Mouse (Mus musculus) CH12.LX (cell line): ENCODE results near the gene Gm13889. TPM values are rescaled to one million over a fixed set of nuclear protein-coding genes. Genes with fewer than 3 reads are reported as not detected.

Experiments used
- DNase-seq: peaks from one replicate; pipeline ENCODE4 v3.0.0-alpha.2; 2013; ENCODE audit errors: extremely low read depth
- H3K27ac ChIP-seq: 2 replicates; pipeline ENCODE4 v1.5.1; 2012; ENCODE audit warnings: low read depth, mild to moderate bottlenecking, control low read depth, moderate library complexity; ENCODE audit not compliant: insufficient read depth
- H3K27me3 ChIP-seq: replicated peaks from 2 replicates; pipeline ENCODE3; 2012; ENCODE audit warnings: inconsistent platforms
- H3K36me3 ChIP-seq, 2 experiments: replicated peaks in 1 of 2; 2 replicates each; pipeline versions ENCODE3 to v1.6.1; 2012; ENCODE audit warnings: inconsistent platforms in 1 of 2, low read length in 1 of 2, mild to moderate bottlenecking in 1 of 2, mixed read lengths in 1 of 2, moderate library complexity in 1 of 2; ENCODE audit not compliant: control insufficient read depth in 1 of 2, insufficient read depth in 1 of 2
- H3K4me1 ChIP-seq, 2 experiments: 2 replicates each; pipeline ENCODE4 v1.6.1; 2012; ENCODE audit warnings: inconsistent platforms in 1 of 2, moderate library complexity in 1 of 2; ENCODE audit not compliant: insufficient read depth in 2 of 2, control insufficient read depth in 1 of 2
- H3K4me2 ChIP-seq: 2 replicates; pipeline ENCODE4 v1.6.1; 2012; ENCODE audit warnings: low read depth, mild to moderate bottlenecking, control low read depth; ENCODE audit not compliant: poor library complexity, insufficient read depth, severe bottlenecking
- H3K4me3 ChIP-seq, 3 experiments: fragments of 150-350 bp in 1 of 3; sonication (generic) in 1 of 3; replicated peaks in 1 of 3; 2 replicates each; pipeline versions ENCODE3 to v1.5.1; 2011 to 2012; ENCODE audit warnings: low read depth in 2 of 3, low read length in 2 of 3, mild to moderate bottlenecking in 2 of 3, moderate library complexity in 2 of 3, control low read depth in 1 of 3, improper control_type of control experiment in 1 of 3, inconsistent platforms in 1 of 3, mixed read lengths in 1 of 3; ENCODE audit not compliant: poor library complexity in 1 of 3
- H3K79me2 ChIP-seq: replicated peaks from 2 replicates; pipeline ENCODE4 v1.6.1; 2012; ENCODE audit warnings: mild to moderate bottlenecking, moderate library complexity; ENCODE audit not compliant: control insufficient read depth, poor library complexity, insufficient read depth, severe bottlenecking; ENCODE audit errors: extremely low read depth
- H3K9ac ChIP-seq: 2 replicates; pipeline ENCODE4 v1.6.1; 2012; ENCODE audit warnings: low read depth, mild to moderate bottlenecking, control low read depth, moderate library complexity; ENCODE audit not compliant: insufficient read depth
- H3K9me3 ChIP-seq: replicated peaks from 2 replicates; pipeline ENCODE3; 2012; ENCODE audit warnings: low read length, inconsistent platforms, mixed read lengths
- BHLHE40 ChIP-seq: IDR thresholded peaks from 2 replicates; pipeline ENCODE4 v1.6.1; 2011; ENCODE audit warnings: mild to moderate bottlenecking, low read depth, low read length, improper control_type of control experiment
- ETS1 ChIP-seq: conservative IDR thresholded peaks from 2 replicates; pipeline ENCODE4 v1.6.1; 2012; ENCODE audit warnings: low read depth, mild to moderate bottlenecking, inconsistent platforms, low read length, improper control_type of control experiment, moderate library complexity
- GABPA ChIP-seq: IDR thresholded peaks from 2 replicates; pipeline ENCODE4 v1.6.1; 2012; ENCODE audit warnings: low read depth, low read length, improper control_type of control experiment, inconsistent platforms; ENCODE audit not compliant: insufficient replicate concordance
- HCFC1 ChIP-seq: IDR thresholded peaks from 2 replicates; pipeline ENCODE4 v1.6.1; 2012; ENCODE audit warnings: low read depth, mild to moderate bottlenecking, inconsistent platforms, low read length, improper control_type of control experiment
- IRF4 ChIP-seq: IDR thresholded peaks from 2 replicates; pipeline ENCODE4 v1.6.1; 2014; ENCODE audit warnings: low read depth, mild to moderate bottlenecking, inconsistent platforms, low read length, improper control_type of control experiment
- JUN ChIP-seq: IDR thresholded peaks from 2 replicates; pipeline ENCODE4 v1.6.1; 2011; ENCODE audit warnings: low read depth, mild to moderate bottlenecking, low read length, improper control_type of control experiment, moderate library complexity; ENCODE audit not compliant: insufficient read depth
- MAFK ChIP-seq: IDR thresholded peaks from 2 replicates; pipeline ENCODE4 v1.6.1; 2011; ENCODE audit warnings: low read length, improper control_type of control experiment; ENCODE audit not compliant: insufficient replicate concordance
- NELFE ChIP-seq: IDR thresholded peaks from 2 replicates; pipeline ENCODE4 v1.6.1; 2011; ENCODE audit warnings: low read depth, low read length, improper control_type of control experiment
- NRF1 ChIP-seq: IDR thresholded peaks from 2 replicates; pipeline ENCODE4 v1.6.1; 2014; ENCODE audit warnings: low read depth, mild to moderate bottlenecking, inconsistent platforms, low read length, improper control_type of control experiment, moderate library complexity
- RAD21 ChIP-seq: IDR thresholded peaks from 2 replicates; pipeline ENCODE4 v1.6.1; 2011; ENCODE audit warnings: low read depth, mild to moderate bottlenecking, low read length, improper control_type of control experiment, moderate library complexity
- RCOR1 ChIP-seq: conservative IDR thresholded peaks from 2 replicates; pipeline ENCODE4 v1.6.1; 2012; ENCODE audit warnings: low read depth, mild to moderate bottlenecking, inconsistent platforms, low read length, improper control_type of control experiment
- USF2 ChIP-seq: conservative IDR thresholded peaks from 2 replicates; pipeline ENCODE4 v1.6.1; 2011; ENCODE audit warnings: low read depth, low read length, improper control_type of control experiment
- ZMIZ1 ChIP-seq: IDR thresholded peaks from 2 replicates; pipeline ENCODE4 v1.6.1; 2012; ENCODE audit warnings: low read depth, mild to moderate bottlenecking, inconsistent platforms, low read length, improper control_type of control experiment
- ZNF384 ChIP-seq: IDR thresholded peaks from 2 replicates; pipeline ENCODE4 v1.6.1; 2012; ENCODE audit warnings: low read depth, low read length, improper control_type of control experiment, inconsistent platforms
- dilution Hi-C: fragments of 300-500 bp; cut with MboI; formaldehyde crosslinking; loops from 2 replicates; pipeline ENCODE4 v1.14.3; 2020; ENCODE audit warnings: low sequenced_read_pairs; ENCODE audit not compliant: extremely low pct_unique_long_range_greater_than_20kb, extremely low pct_ligation_motif_present
- in situ Hi-C: fragments of 300-500 bp; cut with MboI; formaldehyde crosslinking; loops from 3 replicates; pipeline ENCODE4 v1.14.3; 2019; ENCODE audit warnings: low sequenced_read_pairs, low pct_ligation_motif_present, low pct_unique_long_range_greater_than_20kb, mixed read lengths
- polyA plus RNA-seq: library from polyadenylated mRNA; unstranded; fragments of >175 nt; gene quantifications from 2 replicates; pipeline ENCODE4 v1.2.1, GENCODE M21; 2012; ENCODE audit warnings: low read depth; ENCODE audit not compliant: insufficient read length
- total RNA-seq, 2 experiments: library from RNA; depleted of rRNA; stranded (reverse); fragments of 300-350 nt in 1 of 2; fragments of >200 nt in 1 of 2; gene quantifications; 2 replicates each; pipeline ENCODE4 v1.2.3; 2012 to 2014

Gene Gm13889
- total and polyA plus RNA-seq, 3 experiments = not detected

GRCm38 (mm10) chr2:93906316-93906715, 50.7 kb downstream of the Gm13889 start:
- dilution Hi-C loops = no loop called here
- no peak for DNase-seq
- H3K4me1 ChIP-seq = peaks cover 3 to 6% of the 10 kb centered on the region in 2 experiments; a peak in 2 of 4 replicates

More at GRCm38 (mm10) chr2:93906316-93906715, 50.7 kb downstream of the Gm13889 start:
- Histone ChIP-seq H3K4me2 (no peak overlapping the region), H3K36me3 (no peaks in the 10 kb centered on the region), H3K27ac (no peak overlapping the region), H3K79me2 (no peaks in the 10 kb centered on the region), H3K9me3 (no peaks in the 10 kb centered on the region), H3K27me3 (peaks cover 72% of the 10 kb centered on the region), H3K4me3 (no peak overlapping the region), H3K9ac (no peak overlapping the region)
- TF ChIP-seq IRF4 = no peak
- TF ChIP-seq NRF1 = no peak
- TF ChIP-seq GABPA = no peak
- TF ChIP-seq JUN = no peak
- TF ChIP-seq NELFE = no peak
- no peak for TF ChIP-seq RAD21
- no peak for TF ChIP-seq ETS1
- TF ChIP-seq ZNF384 = no peak
- no peak for TF ChIP-seq ZMIZ1
- TF ChIP-seq USF2 = no peak
- no peak for TF ChIP-seq RCOR1
- no peak for TF ChIP-seq HCFC1
- TF ChIP-seq BHLHE40 = no peak
- TF ChIP-seq MAFK = no peak
- in situ Hi-C loops = no loop called here

Other genes with a start within 250 kb of the Gm13889 start
- gene Ext2, start 134.6 kb downstream of the Gm13889 start, total RNA-seq (2012; rRNA removed) = 21.7 and 26.9 TPM in 2 replicates
- gene Ext2, start 134.6 kb downstream of the Gm13889 start, total RNA-seq (2014; rRNA removed) = 18.7 and 20.2 TPM in 2 replicates
- 30.4 and 33.1 TPM in 2 replicates for gene Ext2, start 134.6 kb downstream of the Gm13889 start, polyA plus RNA-seq
- 4.2 and 6.7 TPM in 2 replicates for gene Accs, start 107.3 kb downstream of the Gm13889 start, total RNA-seq (2012; rRNA removed)
- 6.0 and 6.2 TPM in 2 replicates for gene Accs, start 107.3 kb downstream of the Gm13889 start, total RNA-seq (2014; rRNA removed)
- gene Accs, start 107.3 kb downstream of the Gm13889 start, polyA plus RNA-seq = 5.7 TPM in 2 replicates
- 0.30 TPM in 1 of 2 replicates, not detected in the other for gene Accsl, start 88.0 kb downstream of the Gm13889 start, total RNA-seq (2012; rRNA removed)
- not detected in 2 replicates for gene Accsl, start 88.0 kb downstream of the Gm13889 start, total RNA-seq (2014; rRNA removed)
- gene Accsl, start 88.0 kb downstream of the Gm13889 start, polyA plus RNA-seq = 0.63 TPM in 1 of 2 replicates, not detected in the other
- not detected in 2 replicates for gene Gm27027, start 39.2 kb upstream of the Gm13889 start, total RNA-seq (2012; rRNA removed)
- gene Gm27027, start 39.2 kb upstream of the Gm13889 start, total RNA-seq (2014; rRNA removed) = not detected in 2 replicates
- not detected in 2 replicates for gene Gm27027, start 39.2 kb upstream of the Gm13889 start, polyA plus RNA-seq
- 57.9 and 60.5 TPM in 2 replicates for gene Alkbh3, start 53.6 kb upstream of the Gm13889 start, total RNA-seq (2012; rRNA removed)
- 53.3 and 55.4 TPM in 2 replicates for gene Alkbh3, start 53.6 kb upstream of the Gm13889 start, total RNA-seq (2014; rRNA removed)
- gene Alkbh3, start 53.6 kb upstream of the Gm13889 start, polyA plus RNA-seq = 62.9 and 69.5 TPM in 2 replicates
- gene Hsd17b12, start 200.8 kb upstream of the Gm13889 start, total RNA-seq (2012; rRNA removed) = 70.7 and 81.1 TPM in 2 replicates
- gene Hsd17b12, start 200.8 kb upstream of the Gm13889 start, total RNA-seq (2014; rRNA removed) = 117 and 124 TPM in 2 replicates
- gene Hsd17b12, start 200.8 kb upstream of the Gm13889 start, polyA plus RNA-seq = 110 and 114 TPM in 2 replicates